Mouse (Mus musculus): ENCODE data around the gene Lrwd1.

The Lrwd1 gene

DNA sequence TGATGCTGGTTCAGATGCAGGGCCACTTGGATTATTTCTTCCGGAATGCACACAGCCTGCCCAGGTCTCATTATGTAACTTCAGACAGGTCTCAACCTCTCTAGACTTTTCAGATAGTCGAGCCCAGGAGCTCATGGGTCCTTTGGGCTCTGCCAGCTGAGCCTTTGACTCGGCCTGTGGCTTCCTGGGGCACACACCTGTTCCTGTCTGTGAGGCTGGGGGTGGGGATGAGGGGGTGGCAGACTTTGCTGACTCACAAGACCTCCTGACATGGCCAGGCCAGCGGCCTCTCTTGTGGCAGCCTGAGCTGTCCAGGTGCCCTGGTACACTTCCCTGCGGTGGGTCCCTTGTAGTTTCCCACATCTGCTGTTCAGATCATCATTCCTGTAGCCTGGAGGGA lies 43.9 kb downstream of the Lrwd1 start:
- DNase-seq (ENCODE audit: low spot score in 2 of 2): no peak

DNA sequence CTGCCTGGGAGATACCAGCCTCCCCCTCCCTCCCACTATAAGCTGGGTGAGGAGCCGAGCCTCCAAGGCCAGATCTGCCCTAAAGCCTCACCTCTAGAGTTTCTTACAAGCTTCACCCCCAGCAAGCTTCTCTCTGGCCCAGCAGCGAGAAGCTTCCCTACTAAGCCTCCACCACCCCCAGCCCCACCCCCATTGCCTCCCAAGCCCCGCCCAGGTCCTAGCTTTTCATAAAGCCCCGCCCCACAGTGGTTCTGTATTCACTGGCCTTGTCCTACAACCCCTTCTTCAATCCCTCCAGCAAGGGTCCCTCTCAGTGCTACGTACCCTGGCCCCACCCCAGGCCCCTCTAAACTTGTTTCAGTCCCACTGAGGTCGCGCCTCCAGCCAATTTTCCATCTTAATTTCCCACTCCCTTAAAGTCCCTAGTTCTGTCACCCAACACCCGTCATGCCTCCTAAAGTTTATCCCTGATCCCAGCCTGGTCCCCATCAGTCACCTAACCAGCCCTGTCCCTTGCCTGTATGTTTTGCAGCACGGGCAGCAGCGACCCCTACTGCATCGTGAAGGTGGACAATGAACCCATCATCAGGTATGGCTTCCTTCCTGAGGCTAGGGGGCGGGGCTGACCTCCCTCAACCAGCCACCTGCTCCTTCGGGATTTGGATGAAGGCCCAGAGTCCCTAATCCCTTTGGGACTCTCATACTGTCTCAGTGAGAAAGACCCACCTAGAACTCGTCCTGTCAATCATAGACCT lies 46.9 kb downstream of the Lrwd1 start:
- DNase-seq (ENCODE audit: low spot score in 2 of 2): no peak

DNA sequence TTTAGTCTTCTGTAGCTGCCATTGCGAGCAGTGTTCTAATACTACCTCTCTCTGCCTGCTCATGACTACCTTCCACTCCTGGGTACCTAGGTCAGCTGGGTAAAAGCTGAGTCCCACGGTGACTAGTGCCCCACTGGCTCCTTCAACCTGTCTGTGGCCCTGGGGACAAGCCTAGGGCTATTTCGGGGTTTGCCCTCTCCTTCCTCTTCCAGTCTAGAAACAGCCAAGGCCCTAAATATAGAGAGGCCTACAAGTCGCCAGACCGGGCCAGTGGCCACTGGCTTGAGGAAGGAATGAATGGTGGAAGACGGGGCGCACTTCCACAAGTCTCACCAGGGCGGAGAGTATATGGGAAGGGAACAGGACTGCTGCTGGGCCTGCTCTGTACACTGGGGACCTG lies 49.6 kb downstream of the Lrwd1 start:
- no peak for DNase-seq (ENCODE audit: low spot score in 2 of 2)

- DNase-seq (ENCODE audit: low spot score in 2 of 2): peak; percentile 17 to 37
These were observed 50.8 kb downstream of the Lrwd1 start for GRCm38 (mm10) chr5:136084891-136085651.

GRCm38 (mm10) chr5:136084144-136084881 lies 51.6 kb downstream of the Lrwd1 start:
- no peak for DNase-seq (ENCODE audit: low spot score in 2 of 2)

DNA sequence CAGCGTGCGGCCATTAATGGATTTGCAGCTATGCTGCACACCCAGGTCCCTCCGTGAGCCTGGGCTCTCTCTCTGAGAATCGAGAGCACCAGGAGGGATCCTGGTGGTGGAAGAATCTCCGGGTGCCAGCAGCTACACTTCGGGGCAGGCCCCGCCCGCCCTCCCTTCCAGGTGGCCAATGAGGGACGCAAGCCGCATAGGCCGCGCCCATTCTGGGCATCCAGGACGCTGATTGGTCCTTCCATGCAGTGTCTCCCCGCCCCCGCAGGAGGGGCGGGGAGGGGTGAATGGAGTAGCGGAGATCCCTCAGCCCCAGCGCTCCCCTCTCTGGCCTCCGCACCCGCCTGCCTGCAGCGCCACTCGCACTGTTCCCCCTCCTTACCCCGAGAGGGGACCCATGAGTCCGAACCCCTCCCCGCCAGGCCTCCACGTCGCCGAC lies 52.2 kb downstream of the Lrwd1 start, which contains the start of gene Rasa4:
Rasa4 (plus strand) TSS at position 248 of the 439 bp plus-strand sequence.
- DNase-seq (ENCODE audit: low spot score in 2 of 2): peak; percentile 87 to 93

DNA sequence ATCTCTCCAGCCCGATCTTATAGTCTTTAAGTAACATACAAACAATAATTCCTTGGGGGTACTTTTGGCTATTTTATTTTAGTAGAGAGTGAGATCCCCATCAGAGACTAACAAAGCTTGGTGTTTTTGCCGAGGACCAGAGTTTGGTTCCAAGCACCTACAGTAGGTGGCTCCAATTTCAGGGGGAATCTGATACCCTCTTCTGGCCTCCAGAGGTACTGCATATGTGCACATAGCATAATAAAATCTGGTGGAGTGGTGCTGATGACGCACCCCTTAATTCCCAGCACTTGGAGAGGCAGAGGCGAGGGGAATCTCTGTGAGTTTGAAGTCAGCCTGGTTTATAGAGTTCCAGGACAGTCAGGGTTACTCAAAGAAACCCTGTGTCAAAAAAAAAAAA lies 53.5 kb downstream of the Lrwd1 start:
- no peak for DNase-seq (ENCODE audit: low spot score in 2 of 2)

- DNase-seq (ENCODE audit: low spot score in 2 of 2): no peak
These were observed 57.7 kb downstream of the Lrwd1 start for GRCm38 (mm10) chr5:136078136-136078535.

DNA sequence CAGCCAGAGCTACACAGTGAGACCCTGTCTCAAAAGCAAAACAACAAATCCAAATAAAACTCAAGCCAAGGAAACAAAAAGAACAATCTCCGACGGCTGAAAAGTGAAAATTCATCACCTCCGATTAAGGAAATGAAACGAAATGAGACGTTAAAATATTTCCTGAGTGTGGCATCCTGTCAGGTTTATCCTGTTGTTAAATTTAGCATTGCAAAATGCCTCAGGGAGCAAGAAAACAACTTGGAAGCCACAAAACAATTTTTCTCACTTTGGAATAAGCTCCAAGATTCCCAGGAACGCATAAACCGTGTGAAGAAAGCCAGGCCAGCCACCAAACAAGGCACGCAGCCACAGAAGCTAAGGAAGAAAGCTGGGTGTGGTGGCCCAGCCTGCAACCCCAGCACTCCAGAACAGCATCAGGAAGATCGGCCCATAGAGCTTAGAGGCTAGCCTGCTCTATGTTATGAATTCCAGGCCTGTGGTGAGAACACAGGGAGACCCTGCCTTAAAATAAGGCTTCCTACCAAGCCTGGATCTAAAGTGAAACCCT lies 58.8 kb downstream of the Lrwd1 start:
- no peak for DNase-seq (ENCODE audit: low spot score in 2 of 2)

DNA sequence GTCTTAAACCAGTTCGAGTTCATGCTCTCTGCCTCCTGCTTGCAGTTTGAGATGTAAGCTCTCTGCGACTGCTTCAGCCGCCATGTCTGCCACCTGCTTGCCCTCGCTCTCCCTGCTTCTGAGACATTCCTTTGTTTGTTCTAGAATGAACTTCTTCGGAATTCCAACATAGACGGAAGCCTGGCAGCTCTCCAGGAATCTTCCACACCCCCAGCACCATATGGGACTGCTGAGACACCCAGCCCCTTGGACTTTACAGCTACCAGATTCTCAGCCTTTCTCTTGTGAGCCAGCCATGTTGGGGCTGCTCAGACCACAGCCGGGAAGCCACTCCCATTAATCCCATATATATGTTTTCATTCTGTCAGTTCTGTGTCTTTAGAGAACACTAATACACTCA lies 59.6 kb downstream of the Lrwd1 start:
- no peak for DNase-seq (ENCODE audit: low spot score in 2 of 2)

GRCm38 (mm10) chr5:136075076-136075475 lies 60.8 kb downstream of the Lrwd1 start:
- DNase-seq (ENCODE audit: low spot score in 2 of 2): no peak

DNA sequence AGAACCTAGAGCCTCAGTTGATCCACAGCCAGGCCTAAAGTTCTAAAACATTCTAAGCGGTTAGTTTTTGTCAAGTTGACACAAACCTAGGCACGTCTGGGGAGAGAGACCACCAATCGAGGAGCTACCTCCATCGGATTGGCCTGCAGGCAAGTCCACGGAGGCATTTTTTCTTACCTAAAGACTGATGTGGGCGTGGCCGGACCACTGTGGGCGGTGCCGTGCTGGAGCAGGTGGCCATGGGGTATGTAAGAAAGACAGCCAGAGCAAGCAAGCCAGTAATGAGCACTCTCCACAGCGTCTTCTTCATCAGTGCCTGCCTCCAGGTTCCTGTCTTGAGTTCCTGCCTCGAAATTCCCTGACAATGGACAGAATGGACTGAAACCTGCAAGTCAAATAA lies 62.3 kb downstream of the Lrwd1 start:
- DNase-seq (ENCODE audit: low spot score in 2 of 2): no peak

DNA sequence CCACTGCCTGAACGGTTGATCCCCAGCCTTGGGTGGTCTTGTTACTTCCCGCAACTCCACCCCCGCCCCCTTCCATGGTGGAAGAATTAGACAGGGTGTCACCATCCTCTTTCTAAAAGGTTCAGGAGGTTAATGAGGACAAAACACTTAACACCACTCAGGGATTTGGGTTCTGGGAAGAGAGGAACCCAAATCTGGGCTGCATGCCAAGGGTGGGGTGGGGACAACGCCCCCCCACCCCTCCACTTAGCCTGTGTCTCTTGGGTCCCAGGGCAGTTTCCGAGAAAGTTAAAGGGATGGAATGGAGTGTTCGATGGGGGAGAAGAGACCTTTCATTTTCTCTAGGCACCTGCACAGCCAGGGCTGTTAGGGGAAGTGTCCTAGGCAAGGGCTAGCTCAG lies 62.8 kb downstream of the Lrwd1 start:
- no peak for DNase-seq (ENCODE audit: low spot score in 2 of 2)

Data from natural killer cell, adult 2 months (primary cell).